Mouse (Mus musculus): Measurements from ENCODE around the gene Sar1b. TPM values are rescaled to one million over a fixed set of nuclear protein-coding genes. Genes with fewer than 3 reads are reported as not detected.
"Not testable (repeated sequence)": the region's sequence is repeated elsewhere in the genome, so short reads cannot be mapped to it uniquely, and the experiment has no call there.

Gene Sar1b
- total RNA-seq, 2 experiments from 2014 or later = 127 to 135 TPM

DNA sequence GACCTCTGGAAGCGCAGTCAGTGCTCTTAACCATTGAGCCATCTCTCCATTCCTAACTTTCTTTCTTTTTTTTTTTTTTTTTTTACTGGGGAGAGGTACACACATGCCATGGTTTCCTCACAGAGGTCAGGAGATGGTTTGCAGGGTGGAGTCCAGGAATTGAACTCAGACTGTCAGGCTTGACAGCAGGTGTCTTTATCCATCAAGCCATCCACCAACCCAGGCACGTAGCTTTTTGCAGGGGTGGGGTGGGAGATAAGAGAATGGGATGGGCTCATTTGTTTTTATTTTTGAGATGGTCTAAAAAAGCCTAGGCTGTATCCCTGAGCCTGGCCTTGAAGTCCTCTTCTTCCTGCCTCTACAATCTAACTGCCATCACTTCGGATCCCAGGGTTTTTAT, 12.0 kb downstream of the Sar1b start:
- DNase-seq = no peak

DNA sequence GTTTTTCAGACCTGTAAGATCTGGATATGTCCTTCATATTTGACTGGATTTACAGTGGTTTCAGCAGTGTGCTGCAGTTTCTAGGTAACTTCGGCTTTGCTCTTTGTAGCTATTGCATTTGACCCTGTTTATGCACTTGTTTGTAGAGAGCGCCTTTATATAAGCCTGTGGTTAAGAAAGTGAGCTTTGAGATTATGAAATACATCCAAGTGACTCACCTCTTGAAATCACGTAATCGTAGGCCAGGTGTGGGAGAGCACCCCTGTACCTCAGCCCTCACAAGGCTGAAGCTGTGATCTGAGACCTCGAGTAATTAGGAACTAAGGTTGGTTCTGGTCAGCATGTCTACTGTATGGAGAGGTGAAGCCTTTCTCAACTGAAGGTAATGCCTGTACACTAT, 14.0 kb downstream of the Sar1b start:
- intact Hi-C loops (cut with DNase I) = no loop called here
- no peak for DNase-seq

More for the DNA sequence above, 12.0 kb downstream of the Sar1b start:
- intact Hi-C loops (cut with DNase I) = no loop called here

DNA sequence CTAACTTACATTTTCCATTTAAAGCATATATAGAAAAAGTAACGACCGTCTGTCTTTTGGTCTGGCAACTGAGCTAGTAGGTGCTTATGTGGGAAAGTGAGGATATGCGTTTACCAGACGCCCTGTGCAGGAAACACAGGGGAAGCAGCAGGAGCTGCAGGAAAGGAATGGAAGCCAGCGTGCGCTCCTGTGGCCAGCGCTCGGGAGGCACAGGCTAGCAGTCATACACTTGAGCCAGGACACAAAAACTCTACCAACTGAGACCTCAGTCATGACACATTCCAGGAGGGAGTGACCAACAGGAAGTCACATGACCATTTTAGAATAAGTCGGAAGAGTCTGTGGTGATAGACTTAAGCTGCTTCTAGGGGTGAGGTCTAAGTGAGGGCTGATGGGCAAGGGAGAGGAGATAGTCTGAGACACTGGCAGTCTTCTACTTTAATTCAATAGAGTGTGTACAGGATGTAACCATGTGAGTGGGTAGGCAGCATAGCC, 17.3 kb downstream of the Sar1b start:
- intact Hi-C loops (cut with DNase I) = no loop called here
- no peak for DNase-seq

DNA sequence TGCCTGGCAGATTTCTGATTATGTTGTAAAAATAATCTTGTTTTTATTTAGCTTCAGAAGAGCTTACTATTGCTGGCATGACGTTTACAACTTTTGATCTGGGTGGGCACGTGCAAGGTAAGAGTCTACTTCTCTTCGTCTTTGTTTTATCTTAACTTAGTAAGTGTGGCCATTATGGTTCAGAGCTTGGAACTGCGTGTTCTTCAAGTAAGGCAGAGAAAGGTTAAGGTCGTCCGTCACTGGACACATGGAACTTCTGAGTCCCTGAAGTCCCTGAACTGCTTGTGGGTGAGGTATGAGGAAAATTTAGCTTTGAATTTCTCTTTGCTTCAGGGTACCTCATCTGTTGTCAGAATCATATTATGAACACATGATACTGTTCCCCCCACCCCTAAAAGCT, 19.2 kb downstream of the Sar1b start:
- intact Hi-C loops (cut with DNase I) = no loop called here
- no peak for DNase-seq

DNA sequence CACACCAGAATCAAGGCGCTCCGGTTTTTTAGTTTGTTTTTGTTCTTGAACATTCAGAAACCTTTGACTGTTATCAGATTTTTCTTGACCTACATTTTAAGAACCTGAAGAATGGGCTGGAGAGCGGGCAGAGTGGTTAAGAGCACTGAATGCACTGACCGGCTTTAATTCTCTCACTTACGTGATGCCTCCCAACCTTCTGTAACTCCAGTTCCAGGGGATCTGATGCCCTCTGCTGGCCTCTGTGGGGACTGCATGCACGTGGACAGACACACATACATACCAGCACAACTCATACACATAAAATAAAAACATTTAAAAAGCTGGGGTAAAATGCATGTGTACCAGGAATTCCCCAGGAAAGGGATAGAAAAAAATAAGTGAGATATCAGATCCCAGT, 22.4 kb downstream of the Sar1b start:
- DNase-seq = peak in 1 of 2 experiments; percentile 55
- intact Hi-C loops (cut with DNase I) = no loop called here

DNA sequence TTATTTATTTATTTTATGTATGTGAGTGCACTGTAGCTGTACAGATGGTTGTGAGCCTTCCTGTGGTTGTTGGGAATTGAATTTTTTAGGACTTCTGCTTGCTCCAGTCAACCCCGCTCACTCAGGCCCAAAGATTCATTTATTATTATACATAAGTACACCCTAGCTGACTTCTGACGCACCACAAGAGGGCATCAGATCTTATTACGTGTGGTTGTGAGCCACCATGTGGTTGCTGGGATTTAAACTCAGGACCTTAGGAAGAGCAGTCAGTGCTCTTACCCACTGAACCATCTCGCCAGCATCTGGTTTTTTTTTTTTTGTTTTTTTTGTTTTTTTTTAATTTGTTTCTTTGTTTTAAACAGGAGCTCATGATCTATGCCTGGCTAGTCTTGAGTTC, 26.2 kb downstream of the Sar1b start:
- DNase-seq; intact Hi-C loops (cut with DNase I): not testable (repeated sequence)

DNA sequence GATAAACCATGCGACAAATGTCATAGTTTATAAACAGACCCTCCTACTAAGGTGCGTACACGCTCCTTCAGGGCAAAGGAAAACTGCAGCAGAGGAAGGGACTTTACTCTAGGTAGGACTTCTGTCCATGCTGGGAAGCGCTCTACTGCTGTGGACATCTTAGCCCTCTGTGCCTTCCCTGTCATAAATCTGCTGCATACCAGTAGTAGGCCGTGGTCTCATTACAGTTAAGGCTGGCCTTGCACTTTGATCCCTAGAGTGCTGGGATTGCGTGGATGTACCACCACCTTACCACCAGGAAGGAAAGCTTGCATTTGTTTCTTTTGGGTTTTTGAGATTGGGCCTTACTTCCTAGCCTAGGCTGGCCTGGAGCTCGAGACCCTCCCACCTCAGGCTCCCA, 27.2 kb downstream of the Sar1b start:
- intact Hi-C loops (cut with DNase I) = no loop called here
- DNase-seq = no peak

DNA sequence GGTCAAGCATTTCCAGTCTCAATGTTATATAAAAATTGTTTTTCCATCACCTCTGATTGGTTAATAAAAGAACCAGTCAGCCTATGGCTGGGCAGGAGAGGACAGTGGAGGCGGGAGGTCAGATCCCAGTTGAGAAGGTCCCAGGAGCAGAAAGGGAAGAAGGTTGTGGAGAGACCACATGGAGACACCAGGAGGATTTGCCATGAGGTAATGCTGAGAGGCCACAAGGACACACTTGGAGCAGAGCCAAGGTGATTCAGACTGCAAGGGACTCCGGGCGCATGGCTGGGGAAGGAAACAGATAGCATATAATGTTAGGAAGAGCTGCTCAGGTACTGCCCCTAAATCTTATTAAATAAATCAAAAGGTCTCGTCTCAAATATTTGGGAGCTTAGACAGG, 32.8 kb downstream of the Sar1b start:
- no peak for DNase-seq
- intact Hi-C loops (cut with DNase I) = no loop called here

DNA sequence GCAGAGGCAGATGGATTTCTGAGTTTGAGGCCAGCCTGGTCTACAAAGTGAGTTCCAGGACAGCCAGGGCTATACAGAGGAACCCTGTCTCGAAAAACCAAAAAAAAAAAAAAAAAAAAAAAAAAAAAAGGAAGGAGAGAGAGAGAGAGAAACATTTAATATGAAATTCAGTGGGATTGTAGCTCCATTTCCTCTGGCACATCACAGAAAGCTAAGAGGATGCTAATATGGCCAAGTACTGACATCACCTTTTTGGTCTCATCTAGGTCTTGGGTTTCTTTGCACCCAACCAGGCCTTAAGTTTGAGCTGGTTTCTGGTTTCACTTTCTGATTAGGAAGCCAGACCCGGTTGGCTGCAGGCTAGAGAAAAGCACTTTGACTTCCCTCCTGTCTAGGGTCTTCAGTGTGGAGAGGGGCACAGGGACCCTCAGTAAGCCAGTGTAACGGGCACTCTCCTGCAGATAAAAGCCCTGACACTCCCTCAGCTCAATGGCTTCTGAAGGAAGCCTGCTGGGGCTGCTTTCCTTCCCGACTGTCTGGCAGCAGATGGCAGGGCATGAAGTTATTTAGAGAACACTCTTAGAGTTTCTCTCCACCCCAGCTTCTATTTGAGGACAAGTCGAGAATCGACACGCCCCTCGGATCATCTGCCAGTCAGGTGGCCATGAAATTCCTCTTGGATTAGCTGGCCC, 37.3 kb downstream of the Sar1b start:
- intact Hi-C loops (cut with DNase I) = no loop called here
- no peak for DNase-seq

DNA sequence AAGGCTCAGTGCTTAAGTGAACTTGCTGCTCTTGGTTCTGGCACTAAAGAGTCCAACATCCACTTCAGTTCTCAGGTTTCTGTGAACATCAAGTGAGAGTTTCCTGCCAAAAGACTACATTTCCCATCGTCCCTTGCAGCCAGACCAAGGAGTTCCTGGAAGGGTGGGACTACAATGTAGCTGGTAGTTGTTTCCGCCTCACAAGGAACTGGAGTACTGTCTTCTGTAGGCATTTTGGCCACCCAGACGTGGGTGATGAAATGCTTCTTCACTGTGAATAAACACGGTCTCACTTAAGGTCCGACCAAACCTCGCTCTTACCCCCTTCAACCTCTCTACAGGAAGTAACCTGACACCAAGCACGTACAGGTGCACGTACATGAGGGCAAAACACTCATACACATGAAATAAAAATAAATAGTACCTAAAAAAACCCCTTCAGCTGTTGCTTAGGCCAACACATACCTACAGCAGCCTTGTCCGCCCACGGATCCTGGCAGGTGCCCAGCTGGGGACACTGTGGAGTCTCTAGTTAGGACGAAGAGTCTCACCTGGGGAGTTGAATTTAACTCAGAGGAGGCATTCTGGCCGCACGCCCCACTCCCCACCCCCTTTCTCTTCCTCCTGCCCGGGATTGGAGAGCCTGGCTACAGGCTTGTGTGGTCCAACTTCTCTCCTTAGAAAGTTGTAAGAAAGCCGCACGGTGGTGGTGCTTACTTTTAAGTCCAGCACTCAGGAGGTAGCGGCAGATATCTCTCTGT, 41.9 kb downstream of the Sar1b start:
- intact Hi-C loops (cut with DNase I) = no loop called here
- DNase-seq = peak; percentile 60 to 65

DNA sequence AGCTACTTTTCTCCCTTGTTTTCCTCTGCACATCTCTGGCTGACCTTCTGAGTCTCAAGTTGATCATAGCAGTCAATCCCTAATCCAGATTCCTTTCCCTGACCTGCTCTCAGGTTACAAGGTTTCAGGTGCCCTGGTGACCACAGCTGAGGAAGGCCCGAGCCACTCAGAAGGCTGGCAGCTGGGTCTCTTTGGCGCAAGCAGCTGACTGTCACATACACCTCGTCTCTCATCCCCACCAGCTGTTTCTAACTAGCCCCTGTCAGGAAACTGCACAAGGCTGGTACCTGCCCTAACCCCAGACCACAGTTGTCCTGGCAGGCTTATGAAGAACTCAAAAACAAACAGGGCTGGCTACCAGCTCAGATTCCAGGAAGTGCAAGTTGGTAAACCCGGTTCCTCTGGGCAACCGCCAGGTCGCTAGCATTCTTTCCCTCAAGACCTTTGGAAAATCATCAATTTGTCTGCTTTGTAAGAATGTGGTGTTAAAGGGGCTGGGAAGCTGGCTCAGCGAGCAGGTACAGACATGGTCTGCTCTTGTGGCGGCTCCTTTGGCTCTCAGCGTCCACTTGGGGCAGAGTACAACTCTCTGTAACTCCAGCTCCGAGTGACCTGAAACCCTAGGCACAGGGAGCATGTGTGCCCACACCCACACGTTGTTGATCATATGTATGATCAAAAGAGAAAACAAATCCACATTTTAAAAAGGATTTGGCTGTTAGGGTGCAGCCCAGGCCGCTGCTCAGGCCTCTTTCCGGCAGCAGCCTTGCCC, 43.8 kb downstream of the Sar1b start:
- DNase-seq = no peak
- intact Hi-C loops (cut with DNase I) = no loop called here

DNA sequence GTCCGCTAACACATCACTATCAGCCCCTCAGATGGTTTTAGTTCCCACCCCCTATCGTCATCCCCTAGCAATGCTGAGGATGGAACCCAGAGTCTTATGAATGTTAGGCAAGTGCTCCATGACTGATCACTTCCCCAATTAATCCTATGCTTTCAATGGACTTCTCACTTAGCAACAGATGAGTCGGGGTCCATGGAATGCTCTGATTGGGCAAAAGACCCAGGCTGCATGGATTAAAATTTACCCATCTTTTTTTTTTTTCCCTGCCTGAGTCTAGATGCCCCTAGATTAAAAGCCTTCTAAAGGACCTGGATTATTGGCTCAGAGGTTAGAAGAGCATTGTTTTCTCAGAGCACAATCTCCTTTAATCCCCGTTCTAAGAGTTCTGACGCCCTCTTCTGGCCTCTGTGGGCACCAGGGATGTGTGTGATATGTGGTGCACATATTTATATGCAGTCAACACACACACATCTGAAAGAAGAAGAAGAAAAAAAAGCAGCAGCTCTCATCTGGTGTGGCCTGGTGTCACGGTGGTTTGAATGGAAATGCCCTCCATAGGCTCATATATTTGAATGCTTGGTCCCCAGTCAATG, 46.2 kb downstream of the Sar1b start:
- intact Hi-C loops (cut with DNase I) = no loop called here
- DNase-seq = peak in 1 of 2 experiments; percentile 50

DNA sequence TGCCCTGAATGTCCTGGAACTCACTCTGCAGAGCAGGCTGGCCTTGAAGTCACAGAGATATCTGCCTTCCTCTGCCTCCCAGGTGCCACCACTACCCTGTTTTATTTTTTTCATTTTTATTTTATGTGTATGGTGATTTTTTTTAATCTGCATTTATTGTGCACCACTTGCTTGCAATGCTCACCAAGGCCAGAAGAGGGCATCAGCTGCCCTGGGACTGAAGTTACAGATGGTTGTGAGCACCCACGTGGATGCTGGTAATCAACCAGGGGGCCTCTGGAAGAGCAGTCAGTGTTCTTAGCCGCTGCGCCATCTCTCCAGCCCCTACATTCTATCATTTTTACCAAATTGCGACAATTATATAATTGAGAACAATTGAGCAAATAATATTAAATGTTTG, 47.7 kb downstream of the Sar1b start:
- intact Hi-C loops (cut with DNase I) = no loop called here
- DNase-seq = no peak

DNA sequence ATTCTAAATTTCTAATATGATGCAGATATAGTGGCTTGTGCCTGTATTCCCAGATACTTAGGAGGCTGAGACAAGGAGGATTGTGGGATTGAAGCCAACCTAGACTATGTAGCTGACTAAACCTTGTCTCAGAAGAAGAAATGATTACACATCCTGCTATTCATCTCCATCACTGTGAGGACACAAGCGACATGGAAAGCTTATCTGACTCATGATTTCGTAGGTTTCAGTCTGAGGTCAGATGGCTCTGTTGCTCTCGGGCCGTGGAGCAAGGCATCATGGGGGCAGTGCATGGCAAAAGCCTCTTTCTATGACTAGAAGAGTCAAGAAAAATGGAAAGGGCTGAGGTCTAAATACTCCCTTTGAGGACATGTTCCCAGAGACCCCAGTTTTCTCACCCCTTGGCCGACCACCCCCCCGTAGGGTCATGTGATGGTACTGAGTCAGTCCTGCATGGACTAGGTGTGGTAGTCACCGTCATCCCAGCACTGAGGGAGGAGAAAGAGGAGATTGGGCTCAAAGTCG, 48.6 kb downstream of the Sar1b start:
- no peak for DNase-seq
- intact Hi-C loops (cut with DNase I) = no loop called here

DNA sequence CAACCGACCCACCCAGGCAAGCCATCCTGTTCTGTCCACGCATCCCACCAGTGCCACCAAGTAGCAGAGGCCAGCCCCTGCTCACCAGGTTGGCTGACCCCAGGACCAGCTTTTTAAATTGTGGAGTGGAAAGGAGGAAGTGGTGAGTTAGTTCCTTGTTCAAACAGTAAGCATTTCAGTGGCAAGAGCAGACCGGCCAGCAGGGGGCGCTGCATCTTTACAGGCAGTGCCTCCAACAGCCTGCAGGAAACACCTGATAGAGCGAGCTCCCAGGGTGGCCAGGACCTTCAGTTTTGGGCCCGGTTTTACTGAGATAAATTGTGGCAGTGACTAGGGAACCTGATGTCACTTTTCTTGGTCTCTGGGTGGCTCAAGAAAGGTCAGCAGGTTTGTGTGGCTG, 54.3 kb downstream of the Sar1b start:
- intact Hi-C loops (cut with DNase I) = loop anchor here (5.0 kb wide), 1 partner anchor 405 kb away; no protein-coding TSS in a partner anchor
- peak; percentile 86 to 93 for DNase-seq

DNA sequence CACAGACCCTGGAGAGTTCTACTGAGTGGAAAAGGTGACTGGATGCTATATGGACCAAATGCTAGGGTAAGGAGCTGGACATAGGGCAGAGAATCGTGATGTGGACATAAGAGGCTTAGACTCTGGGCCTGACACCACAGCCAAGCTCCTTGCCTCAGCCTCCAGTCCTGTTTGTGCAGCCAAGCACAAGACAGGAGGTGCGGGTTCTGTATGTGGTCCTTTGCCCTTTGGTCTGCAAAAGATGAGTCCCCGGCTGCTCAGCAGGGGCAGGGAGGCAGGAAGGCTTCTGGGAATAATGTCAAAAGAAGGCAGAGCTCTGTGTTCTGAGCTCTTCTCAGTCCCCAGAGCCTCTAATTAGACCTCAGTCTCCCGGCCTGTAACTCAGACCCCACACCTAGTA, 55.4 kb downstream of the Sar1b start:
- DNase-seq = no peak
- intact Hi-C loops (cut with DNase I) = loop anchor here (5.0 kb wide), 1 partner anchor 403 kb away; no protein-coding TSS in a partner anchor

DNA sequence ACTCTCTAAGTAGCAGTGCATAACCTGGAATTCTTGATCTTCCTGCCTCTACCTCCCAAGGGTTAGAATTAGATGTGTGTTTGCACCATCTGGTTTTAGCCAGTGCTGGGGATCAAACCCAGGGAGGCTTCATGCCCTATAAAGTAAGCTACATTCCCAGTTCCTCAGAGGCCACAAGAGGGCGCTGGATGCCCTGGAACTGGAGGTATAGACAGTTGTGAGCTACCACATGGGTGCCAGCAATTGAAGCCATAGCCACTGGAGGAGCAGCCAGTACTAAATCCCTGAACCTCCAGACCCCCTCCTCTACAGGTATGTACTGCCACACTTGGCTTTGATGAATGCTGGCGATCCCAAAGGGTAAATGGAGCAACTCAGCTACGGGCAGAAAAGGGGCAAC, 56.5 kb downstream of the Sar1b start:
- peak; percentile 62 to 69 for DNase-seq
- intact Hi-C loops (cut with DNase I) = loop anchor here (1.0 to 5.0 kb wide), 2 partner anchors 147 to 402 kb away; partner anchors contain the start of gene Cdkn2aipnl

DNA sequence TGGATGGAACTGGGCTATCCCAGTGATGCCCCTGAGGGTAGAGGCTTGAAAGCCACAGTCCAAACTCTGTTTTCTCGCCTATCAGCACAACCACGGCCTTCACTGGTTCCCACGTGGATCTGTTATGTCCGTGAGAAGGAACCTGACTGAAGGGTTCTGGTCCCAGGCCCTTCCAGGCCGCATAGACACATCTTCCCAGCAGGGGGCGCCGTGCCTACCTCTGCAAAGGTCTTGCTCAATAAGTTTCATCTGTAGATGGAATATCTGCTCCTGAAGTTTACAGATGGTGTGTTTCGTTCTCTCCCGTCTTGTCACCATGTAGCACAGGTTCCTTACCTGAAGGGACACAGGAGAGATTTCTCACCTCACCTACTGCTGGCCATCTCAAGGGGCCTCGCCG, 57.4 kb downstream of the Sar1b start:
- DNase-seq = peak; percentile 81 to 87
- intact Hi-C loops (cut with DNase I) = loop anchor here (1.0 kb wide), 2 partner anchors 34 to 146 kb away; partner anchors contain the start of gene Cdkn2aipnl

DNA sequence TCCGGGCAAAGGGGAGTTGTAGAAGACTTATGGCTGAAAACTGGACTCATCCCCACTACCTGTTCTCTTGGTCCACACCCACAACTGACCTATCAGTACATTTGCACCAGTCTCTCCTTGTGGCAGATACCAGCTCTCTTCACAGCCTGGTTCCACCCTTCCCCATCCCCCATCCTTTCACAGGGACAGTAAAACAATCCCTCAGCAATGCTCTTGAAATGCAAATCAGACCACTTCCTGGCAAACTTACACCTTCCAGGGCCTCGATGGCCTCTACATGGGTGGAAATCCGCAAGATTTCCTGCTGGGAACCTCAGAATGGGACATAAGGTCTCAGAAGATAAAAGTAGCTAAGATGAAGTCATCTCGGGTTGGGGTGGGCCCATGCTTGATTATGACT, 59.2 kb downstream of the Sar1b start:
- intact Hi-C loops (cut with DNase I) = no loop called here
- DNase-seq = no peak

DNA sequence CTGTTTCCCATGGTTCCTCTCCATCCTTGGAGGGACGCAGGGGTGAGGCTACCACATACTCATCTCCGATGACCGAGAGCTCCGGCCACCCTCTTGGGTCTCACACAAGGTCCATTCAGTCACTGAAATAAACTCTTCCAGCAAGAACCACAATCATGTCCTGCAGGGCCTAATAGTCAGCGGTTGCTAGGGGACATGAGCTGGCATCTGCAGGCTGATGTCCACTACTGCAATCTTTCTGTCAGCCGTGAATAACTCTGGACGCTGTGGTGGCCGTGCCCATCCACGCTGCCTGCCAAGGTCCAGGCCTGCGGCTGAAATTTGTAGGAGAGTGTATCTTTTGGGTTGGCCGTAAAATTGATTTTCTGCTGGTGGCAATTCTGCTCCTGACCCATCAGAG, 59.8 kb downstream of the Sar1b start:
- intact Hi-C loops (cut with DNase I) = no loop called here
- no peak for DNase-seq

All from heart, postnatal 36 days (tissue).